ENCODE assay signal across 24 mouse cellular contexts in genomic region chr2:30862081-30862480, GRCm38 (mm10). TPM values are rescaled to one million over a fixed set of nuclear protein-coding genes. Genes with fewer than 3 reads are reported as not detected.
DNase-seq lines count a peak whose midpoint lies in the region; ATAC-seq and TF ChIP-seq lines count a peak whose summit lies in the region.
"Had no signal": no experiment of that assay in that cellular context is flagged by ENCODE, and none has a peak within 500 bp of the region (broad histone marks: within the 10 kb centered on the region; RNA-seq: fewer than 3 reads in every experiment).

No protein-coding gene starts in this region.

- TF ChIP-seq POLR2A in olfactory bulb, adult 2 months (IDR thresholded peaks at IDR 0.05; ENCODE audit: insufficient read depth, low read depth, low read length), result no peak

- H3K9me3 ChIP-seq in embryonic facial prominence, embryonic 12.5 days, result no peaks in the 10 kb centered on the region
- no peaks in the 10 kb centered on the region for H3K9me3 ChIP-seq in embryonic facial prominence, embryonic 10.5 days
- H3K9me3 ChIP-seq in limb, embryonic 10.5 days (replicated peaks), result no peaks in the 10 kb centered on the region
- H3K9me3 ChIP-seq: forebrain, embryonic 12.5 days; forebrain, embryonic 15.5 days; G1E; hindbrain, embryonic 12.5 days; hindbrain, embryonic 15.5 days had no signal

- no peak overlapping the region for H3K9ac ChIP-seq in embryonic facial prominence, embryonic 12.5 days
- H3K9ac ChIP-seq: forebrain, embryonic 12.5 days; forebrain, embryonic 15.5 days; hindbrain, embryonic 12.5 days; hindbrain, embryonic 15.5 days had no signal

- 0 out of 2 replicates have a peak, but pooled peaks cover 3% of the 10 kb centered on the region for H3K36me3 ChIP-seq in embryonic facial prominence, embryonic 12.5 days
- H3K36me3 ChIP-seq in embryonic facial prominence, embryonic 10.5 days (replicated peaks), result peaks cover 6% of the 10 kb centered on the region; the same call in 1 of the 2 replicates
- peaks cover 17% of the 10 kb centered on the region; the same call in 1 of the 2 replicates for H3K36me3 ChIP-seq in limb, embryonic 10.5 days
- H3K36me3 ChIP-seq: forebrain, embryonic 12.5 days; forebrain, embryonic 15.5 days; G1E; hindbrain, embryonic 12.5 days; hindbrain, embryonic 15.5 days had no signal

- H3K27ac ChIP-seq in embryonic facial prominence, embryonic 12.5 days, result peak overlapping the region; percentile 37
- no peak overlapping the region for H3K27ac ChIP-seq in embryonic facial prominence, embryonic 10.5 days (replicated peaks)
- H3K27ac ChIP-seq in limb, embryonic 10.5 days, result peak overlapping the region; percentile 66; the same call in 1 of the 2 replicates
- H3K27ac ChIP-seq in olfactory bulb, adult 2 months (ENCODE audit: insufficient read depth, low read depth, low read length), result 0 out of 2 replicates have a peak overlapping the region, but pooled peaks have one; percentile 12
- H3K27ac ChIP-seq: forebrain, embryonic 12.5 days; forebrain, embryonic 15.5 days; hindbrain, embryonic 12.5 days; hindbrain, embryonic 15.5 days had no signal

- H3K4me2 ChIP-seq in embryonic facial prominence, embryonic 12.5 days (replicated peaks), result no peak overlapping the region
- H3K4me2 ChIP-seq: forebrain, embryonic 12.5 days; forebrain, embryonic 15.5 days; hindbrain, embryonic 12.5 days; hindbrain, embryonic 15.5 days had no signal

- DNase-seq in embryonic facial prominence, embryonic 10.5 days (ENCODE audit: low spot score), result no peak
- peak; percentile 65 for DNase-seq in ES-CJ7 (ENCODE audit: low read depth, low spot score)
- DNase-seq in limb, embryonic 10.5 days (ENCODE audit: low spot score), result no peak
- DNase-seq in layer of hippocampus, adult 8-10 months (ENCODE audit: low spot score in 2 of 2), result no peak
- DNase-seq in left cerebral cortex, adult 11 months (ENCODE audit: low spot score), result no peak
- DNase-seq: adrenal gland, adult 2 months; adrenal gland, postnatal 14 days; cerebellum, adult 11-12 months; cerebellum, adult 8-10 months; cerebellum, postnatal 10 days; cerebellum, postnatal 36 days; embryo, embryonic 11 days; gastrocnemius, postnatal 25 days; heart, adult 18-20 months; heart, postnatal 4 days had no signal

- H3K27me3 ChIP-seq in embryonic facial prominence, embryonic 12.5 days, result no peaks in the 10 kb centered on the region
- peaks cover 17% of the 10 kb centered on the region for H3K27me3 ChIP-seq in embryonic facial prominence, embryonic 10.5 days (replicated peaks; ENCODE audit: low read depth, poor library complexity, severe bottlenecking)
- H3K27me3 ChIP-seq in limb, embryonic 10.5 days (ENCODE audit: low read depth, poor library complexity, severe bottlenecking), result no peaks in the 10 kb centered on the region
- H3K27me3 ChIP-seq: Patski had no signal

- no peak for ATAC-seq in embryonic facial prominence, embryonic 12.5 days (ENCODE audit: insufficient number of reproducible peaks, insufficient read depth, low FRiP score, low TSS enrichment)
- ATAC-seq: forebrain, embryonic 15.5 days; Patski had no signal

- TF ChIP-seq CTCF in olfactory bulb, adult 2 months (IDR thresholded peaks at IDR 0.05; ENCODE audit: insufficient read depth, low read depth, low read length), result no peak

- H3K4me1 ChIP-seq in embryonic facial prominence, embryonic 12.5 days, result peaks cover 75% of the 10 kb centered on the region
- H3K4me1 ChIP-seq in embryonic facial prominence, embryonic 10.5 days, result peaks cover 93% of the 10 kb centered on the region
- peaks cover 88% of the 10 kb centered on the region for H3K4me1 ChIP-seq in limb, embryonic 10.5 days
- peaks cover 58% of the 10 kb centered on the region for H3K4me1 ChIP-seq in olfactory bulb, adult 2 months (ENCODE audit: control insufficient read depth, insufficient read depth, low read length)

- H3K4me3 ChIP-seq in embryonic facial prominence, embryonic 12.5 days, result no peak overlapping the region
- H3K4me3 ChIP-seq in embryonic facial prominence, embryonic 10.5 days, result no peak overlapping the region
- H3K4me3 ChIP-seq in limb, embryonic 10.5 days, result no peak overlapping the region
- H3K4me3 ChIP-seq in olfactory bulb, adult 2 months (ENCODE audit: insufficient read depth, low read depth, low read length), result no peak overlapping the region
- H3K4me3 ChIP-seq: erythroblast, embryonic 14.5 days; forebrain, embryonic 12.5 days; forebrain, embryonic 15.5 days; hindbrain, embryonic 12.5 days; hindbrain, embryonic 15.5 days had no signal

- WGBS in embryonic facial prominence, embryonic 12.5 days, result 62% methylated on average over 4 of the region's 4 CpGs
- 71% methylated on average over 4 of the region's 4 CpGs for whole genome bisulfite sequencing in embryonic facial prominence, embryonic 10.5 days
- WGBS in limb, embryonic 10.5 days, result 73% methylated on average over 4 of the region's 4 CpGs
- WGBS in olfactory bulb, adult 2 months, result 49% methylated on average over 3 of the region's 4 CpGs

RNA-seq across cellular contexts. Expression of gene Prrx2, which starts 27.3 kb away (rescaled TPM):
- 106 and 121 TPM in 2 replicates for polyA plus RNA-seq in embryonic facial prominence, embryonic 12.5 days (2016; fragmentation: Nextera tagmentation; extraction: Ambion mirVana)
- 87.6 and 94.6 TPM in 2 replicates for polyA plus RNA-seq in embryonic facial prominence, embryonic 10.5 days (2016; fragmentation: Nextera tagmentation; extraction: Ambion mirVana)
- polyA plus RNA-seq in limb, embryonic 10.5 days (2016; fragmentation: Nextera tagmentation; extraction: Ambion mirVana), result 111 and 140 TPM in 2 replicates
- not detected in 2 replicates for polyA plus RNA-seq in olfactory bulb, adult 2 months (2012; ENCODE audit: insufficient read depth, insufficient read length, low replicate concordance, missing spikeins)
- total RNA-seq in layer of hippocampus, adult 8-10 months (2022), result 1 to 10 TPM in 3 of 4 experiments, under 1 TPM in 1; 0.94 to 3.9 (median 1.9) TPM
- total RNA-seq: G1E had no signal
- polyA plus RNA-seq: erythroblast, embryonic 14.5 days; G1E had no signal

RNA-seq across cellular contexts. Expression of gene Asb6, which starts 31.9 kb away (rescaled TPM):
- polyA plus RNA-seq in embryonic facial prominence, embryonic 12.5 days (2016; fragmentation: Nextera tagmentation; extraction: Ambion mirVana), result 40.0 and 41.8 TPM in 2 replicates
- polyA plus RNA-seq in embryonic facial prominence, embryonic 10.5 days (2016; fragmentation: Nextera tagmentation; extraction: Ambion mirVana), result 53.9 and 56.0 TPM in 2 replicates
- polyA plus RNA-seq in limb, embryonic 10.5 days (2016; fragmentation: Nextera tagmentation; extraction: Ambion mirVana), result 59.4 and 61.3 TPM in 2 replicates
- polyA plus RNA-seq in olfactory bulb, adult 2 months (2012; ENCODE audit: insufficient read depth, insufficient read length, low replicate concordance, missing spikeins), result not detected in 2 replicates
- total RNA-seq in layer of hippocampus, adult 8-10 months (2022), result 10 to 100 TPM; 35.2 to 39.2 (median 37.5) TPM

RNA-seq across cellular contexts. Expression of gene Ntmt1, which starts 54.5 kb away (rescaled TPM):
- 105 and 106 TPM in 2 replicates for polyA plus RNA-seq in embryonic facial prominence, embryonic 12.5 days (2016; fragmentation: Nextera tagmentation; extraction: Ambion mirVana)
- 134 and 135 TPM in 2 replicates for polyA plus RNA-seq in embryonic facial prominence, embryonic 10.5 days (2016; fragmentation: Nextera tagmentation; extraction: Ambion mirVana)
- polyA plus RNA-seq in limb, embryonic 10.5 days (2016; fragmentation: Nextera tagmentation; extraction: Ambion mirVana), result 138 and 141 TPM in 2 replicates
- not detected in 2 replicates for polyA plus RNA-seq in olfactory bulb, adult 2 months (2012; ENCODE audit: insufficient read depth, insufficient read length, low replicate concordance, missing spikeins)
- total RNA-seq in layer of hippocampus, adult 8-10 months (2022), result 10 to 100 TPM; 29.6 to 33.4 (median 32.3) TPM

RNA-seq across cellular contexts. Expression of gene 1700001O22Rik, which starts 58.6 kb away (rescaled TPM):
- 3.8 and 4.0 TPM in 2 replicates for polyA plus RNA-seq in embryonic facial prominence, embryonic 12.5 days (2016; fragmentation: Nextera tagmentation; extraction: Ambion mirVana)
- polyA plus RNA-seq in embryonic facial prominence, embryonic 10.5 days (2016; fragmentation: Nextera tagmentation; extraction: Ambion mirVana), result 2.4 and 3.1 TPM in 2 replicates
- polyA plus RNA-seq in limb, embryonic 10.5 days (2016; fragmentation: Nextera tagmentation; extraction: Ambion mirVana), result 2.1 and 4.0 TPM in 2 replicates
- not detected in 2 replicates for polyA plus RNA-seq in olfactory bulb, adult 2 months (2012; ENCODE audit: insufficient read depth, insufficient read length, low replicate concordance, missing spikeins)
- 10 to 100 TPM in 1 of 4 experiments, 1 to 10 TPM in 3; 6.1 to 12.4 (median 7.1) TPM for total RNA-seq in layer of hippocampus, adult 8-10 months (2022)
- polyA plus RNA-seq: erythroblast, embryonic 14.5 days; G1E had no signal

Comparison
In these comparisons a context has a peak if more than half of its experiments do, and no peak if none do; other contexts are left out.
1. RNA of gene Prrx2, which starts 27.3 kb away (polyA plus RNA-seq): 111 to 140 TPM in limb, embryonic 10.5 days, 106 to 121 TPM in embryonic facial prominence, embryonic 12.5 days and 87.6 to 94.6 TPM in embryonic facial prominence, embryonic 10.5 days; not detected in olfactory bulb, adult 2 months; every median in the first group is over 10 times any median in the second.
2. RNA of gene Ntmt1, which starts 54.5 kb away (polyA plus RNA-seq): 138 to 141 TPM in limb, embryonic 10.5 days, 134 to 135 TPM in embryonic facial prominence, embryonic 10.5 days and 105 to 106 TPM in embryonic facial prominence, embryonic 12.5 days; not detected in olfactory bulb, adult 2 months; every median in the first group is over 100 times any median in the second.